Mouse (Mus musculus): ENCODE results near the gene Fmo1.

GRCm38 (mm10) chr1:162888646-162889045 is 22.2 kb upstream of the Fmo1 start:
- TF ChIP-seq CTCF (IDR thresholded peaks at IDR 0.05; ENCODE audit: borderline replicate concordance, control insufficient read depth, extremely low read depth, insufficient read depth, low read length, poor library complexity) (no peak), POLR2A (IDR thresholded peaks at IDR 0.05; ENCODE audit: control insufficient read depth, extremely low read depth, insufficient read depth, low read length, poor library complexity) (no peak)

All from thymus, adult 2 months (tissue).